Mouse (Mus musculus): ENCODE results near the gene Tesk2. TPM values are rescaled to one million over a fixed set of nuclear protein-coding genes. Genes with fewer than 3 reads are reported as not detected.

Tesk2 gene
- polyA plus RNA-seq, 1 experiment from 2014 or later, result 4.3 TPM

DNA sequence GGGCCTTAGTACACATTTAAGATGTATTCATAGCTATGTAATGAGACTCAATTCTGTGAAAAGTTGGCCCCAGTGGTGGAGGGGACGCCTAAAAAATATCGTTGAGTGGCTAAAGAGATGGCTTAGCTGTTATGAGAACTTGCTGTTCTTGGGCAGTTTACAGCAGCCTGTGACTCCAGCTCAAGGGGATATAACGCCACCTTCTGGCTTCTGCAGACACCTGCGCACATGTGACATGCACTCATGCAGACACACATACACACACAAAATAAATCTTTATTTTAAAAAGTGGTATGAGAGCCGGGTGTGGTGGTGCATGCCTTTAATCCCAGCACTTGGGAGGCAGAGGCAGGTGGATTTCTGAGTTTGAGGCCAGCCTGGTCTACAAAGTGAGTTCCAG is 55.6 kb downstream of the Tesk2 start:
- H3K4me3 ChIP-seq, result no peak overlapping the region
- no peak overlapping the region for H3K27ac ChIP-seq (replicated peaks)
- ATAC-seq (replicated peaks), result no peak
- no peak overlapping the region for H3K9ac ChIP-seq (replicated peaks)
- H3K36me3 ChIP-seq, result no peaks in the 10 kb centered on the region
- no peak overlapping the region for H3K4me2 ChIP-seq (replicated peaks)
- 92% methylated on average over 5 of the region's 5 CpGs for whole genome bisulfite sequencing
- no peaks in the 10 kb centered on the region for H3K9me3 ChIP-seq
- no peaks in the 10 kb centered on the region for H3K27me3 ChIP-seq
- no peaks in the 10 kb centered on the region for H3K4me1 ChIP-seq

DNA sequence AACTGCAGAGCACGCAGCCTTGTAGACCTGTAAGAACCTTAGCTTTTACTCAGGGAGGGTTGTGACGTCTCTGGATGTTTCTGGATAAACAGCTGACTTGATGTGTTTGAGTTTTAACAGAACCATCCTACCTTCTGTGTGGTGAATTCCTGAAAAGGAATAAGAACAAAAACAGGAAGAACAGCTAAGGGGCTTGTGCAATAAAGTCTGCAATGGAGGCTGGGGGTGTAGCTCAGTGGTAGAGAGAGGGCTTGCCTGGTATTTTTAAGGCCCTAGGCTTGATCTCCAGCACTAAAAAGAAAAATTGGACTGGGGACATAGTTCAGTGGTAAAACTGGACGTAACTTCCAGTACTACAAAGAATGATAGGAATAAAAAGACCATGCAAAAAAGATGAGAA is 56.3 kb downstream of the Tesk2 start:
- no peak overlapping the region for H3K4me2 ChIP-seq (replicated peaks)
- H3K9me3 ChIP-seq, result no peaks in the 10 kb centered on the region
- H3K36me3 ChIP-seq, result no peaks in the 10 kb centered on the region
- no peak overlapping the region for H3K27ac ChIP-seq (replicated peaks)
- no peak overlapping the region for H3K9ac ChIP-seq (replicated peaks)
- H3K4me1 ChIP-seq, result no peaks in the 10 kb centered on the region
- 92% methylated on average over 3 of the region's 3 CpGs for WGBS
- no peak for ATAC-seq (replicated peaks)
- no peak overlapping the region for H3K4me3 ChIP-seq
- H3K27me3 ChIP-seq, result no peaks in the 10 kb centered on the region

DNA sequence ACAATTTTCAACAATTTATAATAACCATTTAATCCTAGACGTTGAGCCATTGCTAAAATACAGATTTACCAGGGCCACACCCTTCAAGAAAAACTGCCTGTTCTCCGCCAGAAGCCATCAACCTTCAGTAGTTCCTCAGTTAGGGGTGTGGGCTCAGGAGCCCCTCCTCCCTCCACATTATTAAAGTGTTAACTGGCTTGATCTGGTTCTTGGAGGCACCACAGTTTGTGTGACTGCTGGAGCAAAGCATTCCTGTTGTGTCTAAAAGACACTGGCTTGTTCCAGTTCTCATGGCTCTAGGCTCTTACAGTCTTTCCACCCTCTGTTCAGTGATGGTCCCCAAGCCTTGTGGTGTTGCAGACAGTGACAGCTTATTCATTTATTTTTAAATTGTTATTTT is 59.8 kb downstream of the Tesk2 start:
- WGBS, result 86% methylated on average over 2 of the region's 2 CpGs
- H3K4me2 ChIP-seq (replicated peaks), result no peak overlapping the region
- H3K27ac ChIP-seq (replicated peaks), result no peak overlapping the region
- H3K36me3 ChIP-seq, result no peaks in the 10 kb centered on the region
- no peaks in the 10 kb centered on the region for H3K27me3 ChIP-seq
- no peaks in the 10 kb centered on the region for H3K9me3 ChIP-seq
- H3K9ac ChIP-seq (replicated peaks), result no peak overlapping the region
- ATAC-seq (replicated peaks), result no peak
- H3K4me1 ChIP-seq, result no peaks in the 10 kb centered on the region
- H3K4me3 ChIP-seq, result no peak overlapping the region

DNA sequence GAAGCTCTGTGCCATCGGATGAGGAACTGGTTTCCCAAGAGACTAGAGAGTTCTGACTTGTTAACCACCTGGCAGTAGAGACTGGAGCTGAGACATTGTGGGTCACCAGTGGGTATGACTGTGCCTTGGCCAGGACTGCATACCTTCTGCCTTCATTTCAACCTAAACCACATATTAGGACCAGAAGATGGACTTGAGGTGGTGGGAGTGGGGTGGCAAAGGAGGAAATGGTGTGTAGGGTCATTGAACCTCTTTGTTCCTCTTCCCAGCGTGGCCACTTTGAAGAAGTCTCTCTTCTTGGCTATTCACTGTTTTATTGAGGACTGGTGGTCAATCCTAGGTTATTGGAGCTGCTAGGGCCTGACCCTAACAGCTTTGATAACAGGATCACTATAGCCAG is 60.6 kb downstream of the Tesk2 start:
- no peak overlapping the region for H3K27ac ChIP-seq (replicated peaks)
- 47% methylated on average over 2 of the region's 2 CpGs for WGBS
- no peaks in the 10 kb centered on the region for H3K36me3 ChIP-seq
- H3K4me1 ChIP-seq, result no peaks in the 10 kb centered on the region
- no peaks in the 10 kb centered on the region for H3K27me3 ChIP-seq
- no peaks in the 10 kb centered on the region for H3K9me3 ChIP-seq
- no peak overlapping the region for H3K4me2 ChIP-seq (replicated peaks)
- no peak for ATAC-seq (replicated peaks)
- H3K4me3 ChIP-seq, result no peak overlapping the region
- no peak overlapping the region for H3K9ac ChIP-seq (replicated peaks)

DNA sequence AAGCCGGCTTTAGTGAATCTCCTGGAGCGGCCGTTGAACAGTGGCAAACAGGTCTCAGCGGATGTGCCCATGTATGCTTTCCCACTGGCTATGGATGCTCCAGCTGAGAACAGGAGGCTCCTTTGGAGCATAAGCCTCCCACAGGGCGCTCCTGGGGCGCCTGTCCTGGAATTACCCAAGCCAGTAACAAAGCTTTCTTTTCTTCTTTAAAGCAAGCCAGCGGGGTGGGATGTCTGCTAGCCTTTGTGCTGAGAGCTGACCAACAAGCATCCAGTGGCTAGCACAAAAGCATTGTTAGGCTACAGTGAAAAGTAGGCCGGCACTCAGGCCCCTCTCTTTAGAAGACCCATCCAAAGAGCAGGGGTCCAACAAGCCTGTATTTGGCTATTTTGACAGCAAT is 61.4 kb downstream of the Tesk2 start:
- no peaks in the 10 kb centered on the region for H3K4me1 ChIP-seq
- no peak overlapping the region for H3K9ac ChIP-seq (replicated peaks)
- no peak overlapping the region for H3K4me2 ChIP-seq (replicated peaks)
- 8% methylated on average over 8 of the region's 8 CpGs for WGBS
- no peaks in the 10 kb centered on the region for H3K27me3 ChIP-seq
- no peaks in the 10 kb centered on the region for H3K9me3 ChIP-seq
- no peak for ATAC-seq (replicated peaks)
- no peak overlapping the region for H3K27ac ChIP-seq (replicated peaks)
- H3K36me3 ChIP-seq, result no peaks in the 10 kb centered on the region
- H3K4me3 ChIP-seq, result no peak overlapping the region

DNA sequence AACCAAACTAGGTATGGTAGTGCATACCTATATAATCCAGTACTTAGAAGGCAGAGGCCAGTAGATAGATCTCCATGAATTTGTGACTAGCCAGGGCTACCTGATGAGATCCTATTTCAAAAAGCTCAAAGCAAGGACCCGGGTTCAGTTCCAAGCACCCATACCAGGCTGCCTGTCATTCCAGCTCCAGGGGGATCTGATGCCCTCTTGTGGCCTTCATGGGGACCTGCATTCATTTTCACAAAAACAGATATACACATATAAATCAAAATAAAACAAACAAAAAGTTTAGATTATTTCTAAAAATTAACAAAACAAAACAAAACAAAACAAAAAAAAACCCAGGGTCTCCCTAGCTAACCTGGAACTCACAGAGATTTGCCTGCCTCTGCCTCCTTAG is 65.8 kb downstream of the Tesk2 start:
- ATAC-seq (replicated peaks), result no peak
- 96% methylated on average over 1 of the region's 1 CpGs for WGBS
- Histone ChIP-seq H3K9ac (replicated peaks) (no peak overlapping the region), H3K27me3 (no peaks in the 10 kb centered on the region), H3K4me3 (no peak overlapping the region), H3K9me3 (no peaks in the 10 kb centered on the region), H3K27ac (replicated peaks) (no peak overlapping the region), H3K4me2 (replicated peaks) (no peak overlapping the region), H3K36me3 (no peaks in the 10 kb centered on the region), H3K4me1 (peaks cover 3% of the 10 kb centered on the region; the same call in 1 of the 2 replicates)

DNA sequence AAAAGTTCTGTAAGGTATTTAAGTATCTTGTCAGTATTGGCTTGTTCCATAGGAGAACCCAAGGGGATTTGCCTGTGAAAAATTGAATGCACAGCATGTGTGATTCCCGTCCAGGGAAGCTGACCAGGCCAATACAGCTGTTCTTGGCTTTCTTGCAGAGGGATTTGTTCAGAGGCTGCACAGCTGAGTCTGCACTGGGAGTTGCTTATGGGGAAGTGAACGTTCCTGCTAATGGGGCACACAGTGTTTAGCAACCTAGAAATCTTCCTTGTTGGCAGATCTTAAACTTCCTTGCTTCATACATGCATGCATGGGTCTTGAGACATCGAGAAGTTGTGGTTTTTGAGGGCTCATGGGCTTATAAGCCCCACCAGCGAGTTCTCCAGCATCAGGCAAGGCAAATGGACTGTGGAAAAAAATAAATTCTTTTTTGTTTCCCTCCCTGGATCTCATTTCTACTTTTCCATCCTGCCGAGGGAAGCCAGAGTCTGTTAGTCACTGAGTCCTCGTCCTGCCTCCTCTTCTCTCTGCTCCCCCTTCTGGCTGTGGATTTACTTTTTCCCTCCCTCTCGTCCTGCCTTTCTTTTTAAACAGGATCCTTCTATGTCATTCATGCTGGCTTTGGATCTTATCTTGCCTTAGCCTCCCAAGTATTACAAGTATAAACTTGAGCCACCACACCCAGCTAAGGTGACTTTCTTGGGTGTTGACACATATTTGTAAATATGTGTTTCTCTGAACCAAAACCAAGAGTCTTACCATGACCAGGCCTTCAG is 67.4 kb downstream of the Tesk2 start:
- Histone ChIP-seq H3K9ac (replicated peaks) (no peak overlapping the region), H3K27ac (replicated peaks) (no peak overlapping the region), H3K9me3 (no peaks in the 10 kb centered on the region), H3K4me1 (peaks cover 3% of the 10 kb centered on the region; the same call in 1 of the 2 replicates), H3K4me2 (replicated peaks) (no peak overlapping the region), H3K4me3 (no peak overlapping the region), H3K36me3 (no peaks in the 10 kb centered on the region), H3K27me3 (no peaks in the 10 kb centered on the region)
- ATAC-seq (replicated peaks), result no peak
- WGBS, result 38% methylated on average over 7 of the region's 7 CpGs

DNA sequence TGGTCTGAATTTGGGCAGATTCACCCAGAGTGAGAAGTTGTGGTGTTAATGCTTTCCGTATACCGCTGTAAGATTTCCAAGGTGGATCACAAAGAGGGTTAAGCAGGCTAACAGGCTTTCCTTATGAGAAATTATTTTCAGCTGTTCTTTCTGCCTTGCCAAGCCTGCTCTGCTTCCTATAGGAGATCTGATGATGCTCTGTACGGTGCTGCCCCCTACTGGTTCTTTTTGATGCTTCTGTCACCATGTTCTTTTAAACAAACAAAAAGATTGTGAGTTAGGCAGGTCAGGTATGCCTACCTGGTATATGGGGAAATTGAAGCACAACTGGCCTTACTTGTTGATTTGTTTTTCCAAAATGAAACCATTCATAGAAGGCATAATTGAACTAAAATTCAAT is 68.2 kb downstream of the Tesk2 start:
- Histone ChIP-seq H3K9ac (replicated peaks) (no peak overlapping the region), H3K9me3 (no peaks in the 10 kb centered on the region), H3K27ac (replicated peaks) (no peak overlapping the region), H3K27me3 (no peaks in the 10 kb centered on the region), H3K4me2 (replicated peaks) (no peak overlapping the region), H3K4me3 (no peak overlapping the region), H3K4me1 (peaks cover 3% of the 10 kb centered on the region; the same call in 1 of the 2 replicates), H3K36me3 (no peaks in the 10 kb centered on the region)
- 10% methylated on average over 3 of the region's 3 CpGs for WGBS
- no peak for ATAC-seq (replicated peaks)

DNA sequence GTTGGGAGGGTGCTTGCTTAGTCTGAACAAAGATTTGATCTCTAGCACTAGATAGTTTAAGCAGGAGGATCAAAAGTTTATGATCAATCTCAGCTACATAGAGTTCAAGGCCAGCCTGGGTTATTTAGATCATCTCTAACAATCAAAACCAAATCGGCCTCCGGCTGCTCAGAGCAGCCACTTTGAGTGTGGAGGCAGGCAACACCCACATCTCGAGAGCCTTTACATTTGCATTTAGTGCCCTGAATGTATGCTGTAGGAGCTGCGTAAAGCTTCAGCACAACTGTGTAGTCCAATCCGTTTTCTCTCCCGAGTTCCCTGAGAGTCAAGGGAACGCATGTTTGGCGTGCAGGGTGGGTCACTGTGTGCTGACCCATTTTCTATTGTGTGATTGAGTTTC is 71.7 kb downstream of the Tesk2 start:
- Histone ChIP-seq H3K27me3 (no peaks in the 10 kb centered on the region), H3K27ac (replicated peaks) (no peak overlapping the region), H3K4me2 (replicated peaks) (no peak overlapping the region), H3K9me3 (no peaks in the 10 kb centered on the region), H3K9ac (replicated peaks) (no peak overlapping the region), H3K36me3 (no peaks in the 10 kb centered on the region), H3K4me3 (no peak overlapping the region), H3K4me1 (peaks cover 3% of the 10 kb centered on the region; the same call in 1 of the 2 replicates)
- ATAC-seq (replicated peaks), result no peak
- 89% methylated on average over 8 of the region's 8 CpGs for WGBS

DNA sequence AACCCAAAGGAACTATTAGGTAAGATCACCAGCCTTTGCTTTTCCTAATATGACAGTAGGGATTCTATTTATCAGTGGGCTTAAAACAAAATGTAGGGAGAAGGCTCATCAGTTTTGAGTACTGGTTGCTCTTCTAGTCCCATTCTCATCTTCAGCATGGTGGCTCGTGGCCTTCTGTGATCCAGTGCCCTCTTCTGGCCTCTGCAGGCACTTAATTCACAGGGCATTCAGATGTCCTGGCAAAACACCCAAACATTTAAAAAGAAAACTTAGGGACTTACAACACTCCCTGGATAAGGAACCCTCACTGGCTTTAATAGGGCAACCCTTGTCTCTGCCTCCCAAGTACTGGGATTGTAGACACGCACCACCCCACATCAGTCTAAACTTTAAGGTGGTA is 73.5 kb downstream of the Tesk2 start:
- H3K4me1 ChIP-seq, result no peaks in the 10 kb centered on the region
- WGBS, result 79% methylated on average over 2 of the region's 2 CpGs
- H3K36me3 ChIP-seq, result no peaks in the 10 kb centered on the region
- no peak overlapping the region for H3K9ac ChIP-seq (replicated peaks)
- no peak overlapping the region for H3K27ac ChIP-seq (replicated peaks)
- no peaks in the 10 kb centered on the region for H3K9me3 ChIP-seq
- no peaks in the 10 kb centered on the region for H3K27me3 ChIP-seq
- H3K4me2 ChIP-seq (replicated peaks), result no peak overlapping the region
- ATAC-seq (replicated peaks), result no peak
- no peak overlapping the region for H3K4me3 ChIP-seq

DNA sequence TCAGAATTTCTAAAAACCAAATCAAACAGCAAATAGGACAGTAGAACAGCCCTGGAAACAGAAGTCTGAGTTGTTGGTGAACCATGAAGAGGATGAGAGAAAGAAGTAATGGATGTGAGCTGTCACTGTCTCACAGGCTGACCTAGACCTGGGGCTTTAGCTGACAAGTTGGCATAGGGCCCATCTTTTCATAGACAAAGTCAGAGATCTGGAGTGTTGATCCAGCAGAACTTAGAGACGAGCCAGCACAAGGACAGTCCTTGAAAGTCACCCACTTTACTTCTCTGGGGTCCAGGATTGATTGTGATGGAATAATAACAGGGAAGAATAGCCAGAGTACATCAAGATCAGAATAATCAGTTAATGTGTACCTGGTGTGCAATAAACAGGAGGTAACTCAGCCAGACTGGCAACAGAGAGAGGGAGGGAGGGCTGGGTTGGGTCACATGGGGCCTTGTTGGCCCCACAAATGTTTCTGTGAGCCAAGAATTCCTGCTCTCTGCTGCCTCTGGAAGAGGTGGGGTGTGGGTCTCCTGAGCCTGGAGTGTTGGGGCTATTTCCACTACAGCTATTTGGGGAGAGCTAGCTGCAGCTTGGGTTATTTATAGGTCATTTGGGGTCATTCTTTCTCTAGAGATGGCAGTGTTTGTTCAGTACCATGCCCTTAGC is 75.8 kb downstream of the Tesk2 start:
- Histone ChIP-seq H3K27me3 (no peaks in the 10 kb centered on the region), H3K36me3 (peaks cover 6% of the 10 kb centered on the region), H3K9ac (replicated peaks) (no peak overlapping the region), H3K4me1 (no peaks in the 10 kb centered on the region), H3K27ac (replicated peaks) (no peak overlapping the region), H3K4me3 (no peak overlapping the region), H3K9me3 (no peaks in the 10 kb centered on the region), H3K4me2 (replicated peaks) (no peak overlapping the region)
- whole genome bisulfite sequencing, result 77% methylated on average over 1 of the region's 1 CpGs
- no peak for ATAC-seq (replicated peaks)

DNA sequence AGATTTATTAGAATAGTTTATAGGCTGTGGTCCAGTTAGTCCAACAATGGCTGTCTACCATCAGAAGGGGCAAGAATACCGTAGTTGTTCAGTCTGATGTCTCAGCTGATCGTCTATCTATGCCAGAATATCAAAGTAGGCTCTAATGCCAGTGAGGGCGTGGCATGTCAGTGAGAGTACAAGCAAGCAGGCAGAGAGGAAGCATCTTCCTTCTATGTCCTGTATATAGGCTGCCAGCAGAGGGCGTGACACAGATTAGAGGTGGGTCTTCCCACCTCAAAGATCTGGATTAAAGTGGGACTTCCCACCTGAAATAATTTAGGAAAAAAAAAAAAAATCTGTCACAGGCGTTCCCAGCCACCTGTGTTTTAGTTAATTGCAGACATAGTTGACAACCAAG is 79.2 kb downstream of the Tesk2 start:
- WGBS, result 40% methylated on average over 5 of the region's 5 CpGs
- Histone ChIP-seq H3K27me3 (no peaks in the 10 kb centered on the region), H3K4me1 (no peaks in the 10 kb centered on the region), H3K9ac (replicated peaks) (no peak overlapping the region), H3K27ac (replicated peaks) (no peak overlapping the region), H3K4me3 (no peak overlapping the region), H3K4me2 (replicated peaks) (no peak overlapping the region), H3K36me3 (peaks cover 32% of the 10 kb centered on the region), H3K9me3 (no peaks in the 10 kb centered on the region)
- no peak for ATAC-seq (replicated peaks)

All from forebrain, embryonic 15.5 days (tissue).